Mouse (Mus musculus) megakaryocyte, embryonic 14.5 days (primary cell): ENCODE results near the gene Atg4c.

Source experiments
- FLI1 ChIP-seq: IDR thresholded peaks from 2 replicates; pipeline ENCODE4 v1.6.1; 2012; ENCODE audit warnings: low read length, inconsistent platforms, mixed read lengths
- GATA1 ChIP-seq: IDR thresholded peaks from 3 replicates; pipeline ENCODE4 v1.6.1; 2012; ENCODE audit warnings: mixed read lengths, low read length, inconsistent platforms, borderline replicate concordance

- TF ChIP-seq GATA1 (no peak), FLI1 (no peak)
These were observed 10.9 kb upstream of the Atg4c start for GRCm38 (mm10) chr4:99182660-99183431.
